Mouse (Mus musculus) kidney, embryonic 14.5 days (tissue): ENCODE measurements at regions not wholly inside any gene's neighbourhood (a gene's known extent, or its start where the extent isn't known, plus 50 kb on each side); places are given as distances from the start of the nearest gene placed in this dataset.

ENCODE experiments used
- ATAC-seq: fragments of 200-750 bp; cut with Nextera tagmentation; 2 replicates; pipeline ENCODE4 v1.8.0; 2017; ENCODE audit warnings: moderate number of reproducible peaks, mild to moderate bottlenecking, moderate TSS enrichment, moderate library complexity; ENCODE audit not compliant: low FRiP score, low TSS enrichment
- H3K27ac ChIP-seq: fragments of 300-500 bp; sonication (generic); 2 replicates; pipeline ENCODE4 v1.5.1; 2014; ENCODE audit warnings: low read depth, mild to moderate bottlenecking, low read length, moderate library complexity, mixed read lengths
- H3K27me3 ChIP-seq: fragments of 300-500 bp; sonication (generic); 2 replicates; pipeline ENCODE4 v1.6.1; 2014; ENCODE audit warnings: mild to moderate bottlenecking, low read length; ENCODE audit not compliant: control insufficient read depth, insufficient read depth
- H3K36me3 ChIP-seq: fragments of 300-500 bp; sonication (generic); 2 replicates; pipeline ENCODE4 v1.6.1; 2014; ENCODE audit warnings: low read length, mixed read lengths; ENCODE audit not compliant: control insufficient read depth, insufficient read depth
- H3K4me1 ChIP-seq: fragments of 300-500 bp; sonication (generic); 2 replicates; pipeline ENCODE4 v1.6.1; 2014; ENCODE audit warnings: low read length, mixed read lengths; ENCODE audit not compliant: control insufficient read depth, insufficient read depth
- H3K4me2 ChIP-seq: fragments of 300-500 bp; sonication (generic); replicated peaks from 2 replicates; pipeline ENCODE4 v1.6.1; 2014; ENCODE audit warnings: low read depth, mild to moderate bottlenecking, low read length
- H3K4me3 ChIP-seq: fragments of 300-500 bp; sonication (generic); 2 replicates; pipeline ENCODE4 v1.5.1; 2014; ENCODE audit warnings: mild to moderate bottlenecking, low read length
- H3K9ac ChIP-seq: fragments of 300-500 bp; sonication (generic); 2 replicates; pipeline ENCODE4 v1.6.1; 2014; ENCODE audit warnings: low read depth, mild to moderate bottlenecking, low read length, moderate library complexity
- H3K9me3 ChIP-seq: fragments of 300-500 bp; sonication (generic); 2 replicates; pipeline ENCODE4 v1.6.1; 2016; ENCODE audit warnings: low read length; ENCODE audit not compliant: control insufficient read depth
- WGBS: fragments of 180-500 bp; shearing (Covaris S2); extraction: QIAGEN DNeasy Blood & Tissue Kit; methylation state at CpG from one replicate; pipeline ENCODE4 v1.1.7; 2014; 5-methylcytosine and 5-hydroxymethylcytosine counted together

DNA sequence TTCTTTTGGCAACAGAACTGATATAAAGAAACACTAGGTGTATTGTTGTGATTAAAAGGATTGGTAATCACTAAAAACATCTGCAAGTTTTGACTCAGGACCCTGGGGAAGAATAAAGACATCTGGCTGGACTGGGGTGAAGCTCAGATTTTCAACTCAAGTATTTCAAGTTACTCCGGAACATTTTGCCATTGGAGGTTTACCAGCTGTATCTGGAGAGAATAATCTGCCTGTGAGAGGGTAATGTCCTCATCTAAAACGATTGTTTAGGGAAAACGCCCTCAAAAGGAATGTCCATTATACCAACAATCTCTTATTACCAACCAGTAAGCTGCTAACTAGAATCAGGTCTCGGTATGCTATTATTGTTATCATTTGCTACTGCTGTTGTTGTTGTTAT is 288.2 kb upstream of the Clec14a start:
- Histone ChIP-seq H3K9ac (no peak overlapping the region), H3K4me2 (no peak overlapping the region), H3K27ac (no peak overlapping the region), H3K4me1 (no peaks in the 10 kb centered on the region), H3K9me3 (no peaks in the 10 kb centered on the region), H3K36me3 (no peaks in the 10 kb centered on the region), H3K27me3 (no peaks in the 10 kb centered on the region), H3K4me3 (no peak overlapping the region)
- no peak for ATAC-seq
- 75% methylated on average over 4 of the region's 4 CpGs for WGBS

- no peak overlapping the region for H3K9ac ChIP-seq
- 77% methylated on average over 4 of the region's 4 CpGs for WGBS
These were observed 287.7 kb upstream of the Clec14a start for GRCm38 (mm10) chr12:58556741-58557140.

GRCm38 (mm10) chr12:58556060-58556459 is 287.0 kb upstream of the Clec14a start:
- H3K4me2 ChIP-seq, result no peak overlapping the region
- no peaks in the 10 kb centered on the region for H3K36me3 ChIP-seq
- WGBS, result 88% methylated on average over 1 of the region's 1 CpGs
- H3K9ac ChIP-seq, result no peak overlapping the region
- no peaks in the 10 kb centered on the region for H3K4me1 ChIP-seq
- no peak overlapping the region for H3K4me3 ChIP-seq
- no peak for ATAC-seq
- no peaks in the 10 kb centered on the region for H3K27me3 ChIP-seq
- H3K27ac ChIP-seq, result no peak overlapping the region
- no peaks in the 10 kb centered on the region for H3K9me3 ChIP-seq

More at GRCm38 (mm10) chr12:58556741-58557140, 287.7 kb upstream of the Clec14a start:
- Histone ChIP-seq H3K4me2 (no peak overlapping the region), H3K36me3 (no peaks in the 10 kb centered on the region), H3K9me3 (no peaks in the 10 kb centered on the region), H3K4me1 (no peaks in the 10 kb centered on the region), H3K27ac (no peak overlapping the region), H3K27me3 (no peaks in the 10 kb centered on the region), H3K4me3 (no peak overlapping the region)
- ATAC-seq, result no peak

DNA sequence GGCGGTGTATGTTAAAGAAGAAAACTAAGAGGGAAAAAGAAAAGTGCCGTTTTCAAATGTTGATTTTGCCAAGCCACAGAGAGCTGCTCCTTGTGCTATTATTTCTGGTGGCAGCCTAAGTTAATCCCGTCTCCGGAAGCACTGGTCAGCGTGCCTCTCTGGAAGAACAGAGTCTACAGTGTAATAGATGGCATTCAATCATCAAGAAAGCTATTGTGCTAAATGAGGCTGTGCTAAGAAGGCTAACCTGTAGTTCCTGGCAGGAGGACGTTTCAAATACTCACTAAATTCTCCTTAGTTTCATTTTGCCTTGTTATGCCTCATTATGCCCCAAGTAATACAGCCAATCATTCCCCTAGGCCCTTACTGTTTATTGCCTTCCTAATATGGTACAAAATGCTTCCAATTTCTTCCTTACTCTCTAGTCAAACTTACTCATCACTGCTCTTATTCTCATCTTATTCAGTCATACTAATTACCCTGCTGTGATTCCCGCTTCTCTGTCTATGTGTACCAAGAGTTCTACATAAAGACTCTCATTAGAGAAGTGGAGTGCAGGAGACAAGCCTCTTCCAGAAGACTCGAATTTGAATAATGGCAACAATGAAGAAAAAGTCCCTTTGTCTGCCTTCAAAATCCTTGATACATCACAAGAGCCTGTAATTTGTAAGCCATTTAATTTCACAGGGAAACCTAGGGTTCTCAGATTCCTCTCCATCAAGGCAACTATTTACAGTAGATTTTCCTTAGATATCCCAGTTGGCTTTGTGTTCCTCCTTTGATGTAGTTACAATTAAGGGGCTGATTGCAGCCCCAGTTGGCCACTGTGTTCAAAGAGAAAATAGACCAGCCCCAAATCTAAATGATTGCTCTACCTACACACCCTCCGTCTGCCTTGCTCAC is 282.0 kb upstream of the Clec14a start:
- no peak overlapping the region for H3K4me2 ChIP-seq
- WGBS, result 33% methylated on average over 9 of the region's 9 CpGs
- ATAC-seq, result no peak

GRCm38 (mm10) chr12:58545832-58546538 is 276.9 kb upstream of the Clec14a start:
- no peak for ATAC-seq
- Histone ChIP-seq H3K4me2 (no peak overlapping the region), H3K9ac (no peak overlapping the region), H3K27me3 (no peaks in the 10 kb centered on the region), H3K4me1 (no peaks in the 10 kb centered on the region), H3K4me3 (no peak overlapping the region), H3K9me3 (no peaks in the 10 kb centered on the region), H3K36me3 (no peaks in the 10 kb centered on the region), H3K27ac (no peak overlapping the region)
- 80% methylated on average over 4 of the region's 4 CpGs for WGBS

More for the DNA sequence above, 282.0 kb upstream of the Clec14a start:
- no peak overlapping the region for H3K27ac ChIP-seq
- no peaks in the 10 kb centered on the region for H3K36me3 ChIP-seq
- H3K9me3 ChIP-seq, result no peaks in the 10 kb centered on the region
- no peak overlapping the region for H3K4me3 ChIP-seq
- no peaks in the 10 kb centered on the region for H3K4me1 ChIP-seq
- H3K9ac ChIP-seq, result no peak overlapping the region
- no peaks in the 10 kb centered on the region for H3K27me3 ChIP-seq

- H3K4me2 ChIP-seq, result no peak overlapping the region
These were observed 275.8 kb upstream of the Clec14a start for GRCm38 (mm10) chr12:58544862-58545261.

DNA sequence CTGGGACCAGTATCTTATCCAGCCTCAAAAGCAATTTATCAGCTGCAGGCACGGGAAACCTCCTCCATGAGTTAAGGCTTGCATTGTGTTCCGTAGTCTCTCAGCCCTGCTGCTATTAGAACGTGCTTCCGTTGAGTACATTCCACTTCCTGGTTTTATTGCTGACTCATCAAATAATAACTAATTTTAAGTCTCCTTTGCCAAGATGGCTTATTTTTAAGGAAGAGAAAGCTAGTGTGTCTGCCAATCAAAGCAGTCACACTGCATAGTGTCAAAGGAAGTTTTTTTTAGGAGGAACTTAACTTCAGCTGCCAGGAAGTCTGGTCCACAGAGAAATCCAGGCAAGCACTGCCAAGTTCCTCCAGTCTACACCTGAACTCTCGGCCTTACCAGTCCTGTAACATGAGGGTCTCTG is 269.2 kb upstream of the Clec14a start:
- Histone ChIP-seq H3K27ac (no peak overlapping the region), H3K27me3 (no peaks in the 10 kb centered on the region)
- ATAC-seq, result no peak

More at GRCm38 (mm10) chr12:58544862-58545261, 275.8 kb upstream of the Clec14a start:
- ATAC-seq, result no peak
- no peaks in the 10 kb centered on the region for H3K4me1 ChIP-seq
- WGBS, result 82% methylated on average over 4 of the region's 4 CpGs
- H3K36me3 ChIP-seq, result no peaks in the 10 kb centered on the region
- no peaks in the 10 kb centered on the region for H3K27me3 ChIP-seq
- no peak overlapping the region for H3K9ac ChIP-seq
- no peak overlapping the region for H3K4me3 ChIP-seq
- H3K9me3 ChIP-seq, result no peaks in the 10 kb centered on the region
- no peak overlapping the region for H3K27ac ChIP-seq

GRCm38 (mm10) chr12:58537833-58538232 is 268.7 kb upstream of the Clec14a start:
- Histone ChIP-seq H3K9me3 (no peaks in the 10 kb centered on the region), H3K4me2 (no peak overlapping the region), H3K4me1 (no peaks in the 10 kb centered on the region), H3K27ac (no peak overlapping the region; the same call in 1 of the 2 replicates), H3K27me3 (no peaks in the 10 kb centered on the region), H3K4me3 (no peak overlapping the region), H3K9ac (no peak overlapping the region), H3K36me3 (no peaks in the 10 kb centered on the region)
- WGBS, result 70% methylated on average over 5 of the region's 8 CpGs
- ATAC-seq, result no peak

More for the DNA sequence above, 269.2 kb upstream of the Clec14a start:
- Histone ChIP-seq H3K4me1 (no peaks in the 10 kb centered on the region), H3K9me3 (no peaks in the 10 kb centered on the region), H3K36me3 (no peaks in the 10 kb centered on the region), H3K9ac (no peak overlapping the region), H3K4me2 (no peak overlapping the region), H3K4me3 (no peak overlapping the region)
- WGBS, result 56% methylated on average over 5 of the region's 5 CpGs
